Mouse (Mus musculus) thymus, adult 2 months (tissue): ENCODE results near the gene Ap2a2. TPM values are rescaled to one million over a fixed set of nuclear protein-coding genes. Genes with fewer than 3 reads are reported as not detected.
"Not testable (repeated sequence)": the region's sequence is repeated elsewhere in the genome, so short reads cannot be mapped to it uniquely, and the experiment has no call there.

Source experiments
- DNase-seq: peaks from one replicate; pipeline ENCODE4 v3.0.0; 2021
- H3K27ac ChIP-seq: fragments of 200-500 bp; 2 replicates; pipeline ENCODE4 v1.5.1; 2012; ENCODE audit warnings: low read length, control low read depth; ENCODE audit not compliant: control insufficient read depth, insufficient read depth
- H3K27me3 ChIP-seq: fragments of 200-500 bp; 2 replicates; pipeline ENCODE4 v1.6.1; 2012; ENCODE audit warnings: mild to moderate bottlenecking, low read length, moderate library complexity, mixed read lengths; ENCODE audit not compliant: control insufficient read depth, insufficient read depth
- H3K36me3 ChIP-seq: fragments of 200-500 bp; 2 replicates; pipeline ENCODE4 v1.6.1; 2012; ENCODE audit warnings: mild to moderate bottlenecking, low read length, moderate library complexity; ENCODE audit not compliant: control insufficient read depth, insufficient read depth
- H3K4me1 ChIP-seq: fragments of 200-500 bp; replicated peaks from 2 replicates; pipeline ENCODE4 v1.6.1; 2012; ENCODE audit warnings: low read length; ENCODE audit not compliant: control insufficient read depth, insufficient read depth
- H3K4me3 ChIP-seq: fragments of 200-500 bp; 2 replicates; pipeline ENCODE4 v1.5.1; 2012; ENCODE audit warnings: mild to moderate bottlenecking, low read length, control low read depth, moderate library complexity; ENCODE audit not compliant: control insufficient read depth, insufficient read depth
- CTCF ChIP-seq: fragments of 200-500 bp; IDR thresholded peaks from 2 replicates; pipeline ENCODE4 v1.5.1; 2012; ENCODE audit warnings: mild to moderate bottlenecking, control low read depth, low read length, moderate library complexity, borderline replicate concordance; ENCODE audit not compliant: control insufficient read depth, poor library complexity, insufficient read depth; ENCODE audit errors: extremely low read depth
- POLR2A ChIP-seq: fragments of 200-500 bp; IDR thresholded peaks from 2 replicates; pipeline ENCODE4 v1.6.1; 2012; ENCODE audit warnings: mild to moderate bottlenecking, low read length, control low read depth, moderate library complexity; ENCODE audit not compliant: control insufficient read depth, poor library complexity, insufficient read depth; ENCODE audit errors: extremely low read depth
- WGBS: fragments of 180-500 bp; shearing (Covaris S2); methylation state at CpG from one replicate; pipeline ENCODE4 v1.1.7; 2018; 5-methylcytosine and 5-hydroxymethylcytosine counted together
- polyA plus RNA-seq: library from polyadenylated mRNA; depleted of rRNA; stranded (reverse); fragments of >200 nt; gene quantifications from 2 replicates; pipeline ENCODE4 v1.2.3, GENCODE M21; 2012

Gene Ap2a2
- polyA plus RNA-seq, 1 experiment = 40.9 TPM

DNA sequence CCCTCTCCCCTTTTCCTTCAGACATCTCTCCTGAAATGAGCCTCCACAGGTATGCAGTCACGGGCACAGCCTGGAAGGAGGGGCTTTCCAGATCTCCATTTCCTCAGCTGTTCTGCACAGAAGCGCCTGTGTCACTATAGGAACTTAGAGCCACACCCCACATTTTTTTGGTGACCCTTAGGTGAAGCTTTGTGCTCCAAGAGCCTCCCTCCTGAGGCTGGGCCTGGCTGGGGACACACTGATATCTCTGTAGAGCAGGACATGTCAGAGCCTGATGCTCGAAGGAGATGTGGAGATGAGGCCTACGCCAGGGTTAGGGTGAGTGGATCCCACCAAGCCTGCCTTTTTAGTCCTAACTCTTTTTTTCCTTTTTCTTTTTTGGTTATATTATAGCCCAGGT lies 23.3 kb downstream of the Ap2a2 start:
- no peak for DNase-seq
- TF ChIP-seq CTCF (no peak), POLR2A (no peak)
- H3K27ac ChIP-seq = no peak overlapping the region
- H3K4me1 ChIP-seq = no peaks in the 10 kb centered on the region
- no peaks in the 10 kb centered on the region for H3K27me3 ChIP-seq
- H3K36me3 ChIP-seq = no peaks in the 10 kb centered on the region
- no peak overlapping the region for H3K4me3 ChIP-seq
- WGBS = 86% methylated on average over 4 of the region's 4 CpGs

- 95% methylated on average over 1 of the region's 1 CpGs for WGBS
- Histone ChIP-seq H3K27me3 (no peaks in the 10 kb centered on the region), H3K27ac (no peak overlapping the region), H3K4me1 (no peaks in the 10 kb centered on the region), H3K36me3 (no peaks in the 10 kb centered on the region), H3K4me3 (no peak overlapping the region)
- no peak for DNase-seq
- no peak for TF ChIP-seq CTCF
- no peak for TF ChIP-seq POLR2A
Observed at GRCm38 (mm10) chr7:141585881-141586280, 23.9 kb downstream of the Ap2a2 start.

GRCm38 (mm10) chr7:141588890-141589289 lies 26.9 kb downstream of the Ap2a2 start:
- no peak overlapping the region for H3K27ac ChIP-seq
- TF ChIP-seq CTCF (no peak), POLR2A (no peak)

GRCm38 (mm10) chr7:141590249-141590648 lies 28.3 kb downstream of the Ap2a2 start:
- not testable (repeated sequence) for H3K4me1 ChIP-seq, DNase-seq, H3K27ac ChIP-seq, H3K27me3 ChIP-seq, H3K4me3 ChIP-seq, H3K36me3 ChIP-seq
- WGBS = 98% methylated on average over 6 of the region's 7 CpGs

More at GRCm38 (mm10) chr7:141588890-141589289, 26.9 kb downstream of the Ap2a2 start:
- Histone ChIP-seq H3K36me3 (no peaks in the 10 kb centered on the region), H3K4me3 (no peak overlapping the region), H3K4me1 (peaks cover 5% of the 10 kb centered on the region; the same call in 1 of the 2 replicates), H3K27me3 (no peaks in the 10 kb centered on the region)
- 92% methylated on average over 6 of the region's 6 CpGs for WGBS
- DNase-seq = no peak

GRCm38 (mm10) chr7:141590959-141591358 lies 29.0 kb downstream of the Ap2a2 start:
- peaks cover 5% of the 10 kb centered on the region; the same call in 1 of the 2 replicates for H3K4me1 ChIP-seq
- no peaks in the 10 kb centered on the region for H3K36me3 ChIP-seq
- H3K27me3 ChIP-seq = no peaks in the 10 kb centered on the region
- WGBS = 90% methylated on average over 8 of the region's 8 CpGs
- H3K4me3 ChIP-seq = no peak overlapping the region
- no peak for DNase-seq
- TF ChIP-seq POLR2A = no peak
- no peak for TF ChIP-seq CTCF
- H3K27ac ChIP-seq = no peak overlapping the region

- H3K27me3 ChIP-seq = no peaks in the 10 kb centered on the region
- TF ChIP-seq CTCF (no peak), POLR2A (no peak)
- H3K27ac ChIP-seq = peak overlapping the region; percentile 40; the same call in 1 of the 2 replicates
Observed at GRCm38 (mm10) chr7:141592096-141592495, 30.1 kb downstream of the Ap2a2 start.

DNA sequence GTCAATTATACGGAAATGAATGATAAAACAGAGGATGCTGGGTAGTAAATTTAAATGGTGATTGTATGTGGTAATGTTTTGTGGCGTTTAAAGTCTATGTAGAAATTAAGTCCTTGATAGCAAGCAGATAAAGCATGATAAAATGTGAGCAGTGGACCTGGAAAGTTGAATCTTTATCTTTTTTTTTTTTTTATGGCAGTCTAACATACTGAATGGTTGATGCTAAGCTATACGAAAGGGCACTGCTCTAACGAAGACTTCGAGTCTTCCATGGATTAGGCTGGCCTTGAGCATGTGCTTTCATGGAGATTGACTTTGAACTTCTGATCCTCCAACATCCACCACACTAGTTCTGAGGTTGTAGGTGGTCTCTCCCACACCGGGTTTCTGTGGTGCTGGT lies 31.1 kb downstream of the Ap2a2 start:
- H3K27ac ChIP-seq = no peak overlapping the region
- no peaks in the 10 kb centered on the region for H3K27me3 ChIP-seq
- H3K4me1 ChIP-seq = peaks cover 5% of the 10 kb centered on the region; the same call in 1 of the 2 replicates
- DNase-seq = no peak
- H3K4me3 ChIP-seq = no peak overlapping the region
- H3K36me3 ChIP-seq = no peaks in the 10 kb centered on the region
- 95% methylated on average over 6 of the region's 6 CpGs for WGBS
- TF ChIP-seq POLR2A (no peak), CTCF (no peak)

More at GRCm38 (mm10) chr7:141592096-141592495, 30.1 kb downstream of the Ap2a2 start:
- no peak for DNase-seq
- Histone ChIP-seq H3K4me1 (peaks cover 5% of the 10 kb centered on the region; the same call in 1 of the 2 replicates), H3K36me3 (no peaks in the 10 kb centered on the region), H3K4me3 (no peak overlapping the region)
- 69% methylated on average over 1 of the region's 1 CpGs for WGBS
